Mouse (Mus musculus): ENCODE measurements around the gene Ankrd44. TPM values are rescaled to one million over a fixed set of nuclear protein-coding genes. Genes with fewer than 3 reads are reported as not detected.

The Ankrd44 gene
- polyA plus RNA-seq, 1 experiment = 17.8 TPM

- Histone ChIP-seq H3K27me3 (replicated peaks; ENCODE audit: control insufficient read depth, insufficient read depth, low read length) (no peaks in the 10 kb centered on the region), H3K36me3 (ENCODE audit: control insufficient read depth, insufficient read depth, low read length) (no peaks in the 10 kb centered on the region), H3K27ac (ENCODE audit: insufficient read depth, low read depth, low read length) (no peak overlapping the region), H3K4me3 (ENCODE audit: insufficient read depth, low read depth, low read length) (no peak overlapping the region), H3K4me1 (ENCODE audit: control insufficient read depth, insufficient read depth, low read length) (no peaks in the 10 kb centered on the region)
- WGBS = 78% methylated on average over 11 of the region's 11 CpGs
- no peak for DNase-seq
- TF ChIP-seq CTCF (conservative IDR thresholded peaks at IDR 0.05; ENCODE audit: insufficient read depth, insufficient read length, low read depth, low read length) (no peak), POLR2A (IDR thresholded peaks at IDR 0.05; ENCODE audit: low read depth, low read length) (no peak)
Measured at GRCm38 (mm10) chr1:54713231-54714173, 212.7 kb downstream of the Ankrd44 start.

GRCm38 (mm10) chr1:54711568-54711967 lies 214.6 kb downstream of the Ankrd44 start:
- Histone ChIP-seq H3K36me3 (ENCODE audit: control insufficient read depth, insufficient read depth, low read length) (no peaks in the 10 kb centered on the region), H3K4me3 (ENCODE audit: insufficient read depth, low read depth, low read length) (no peak overlapping the region), H3K4me1 (ENCODE audit: control insufficient read depth, insufficient read depth, low read length) (no peaks in the 10 kb centered on the region), H3K27ac (ENCODE audit: insufficient read depth, low read depth, low read length) (no peak overlapping the region), H3K27me3 (replicated peaks; ENCODE audit: control insufficient read depth, insufficient read depth, low read length) (no peaks in the 10 kb centered on the region)
- no peak for DNase-seq
- 95% methylated on average over 3 of the region's 3 CpGs for WGBS
- TF ChIP-seq CTCF (conservative IDR thresholded peaks at IDR 0.05; ENCODE audit: insufficient read depth, insufficient read length, low read depth, low read length) = no peak
- TF ChIP-seq POLR2A (IDR thresholded peaks at IDR 0.05; ENCODE audit: low read depth, low read length) = no peak

GRCm38 (mm10) chr1:54710550-54710949 lies 215.6 kb downstream of the Ankrd44 start:
- Histone ChIP-seq H3K4me1 (ENCODE audit: control insufficient read depth, insufficient read depth, low read length) (no peaks in the 10 kb centered on the region), H3K27ac (ENCODE audit: insufficient read depth, low read depth, low read length) (no peak overlapping the region), H3K27me3 (replicated peaks; ENCODE audit: control insufficient read depth, insufficient read depth, low read length) (no peaks in the 10 kb centered on the region), H3K36me3 (ENCODE audit: control insufficient read depth, insufficient read depth, low read length) (no peaks in the 10 kb centered on the region), H3K4me3 (ENCODE audit: insufficient read depth, low read depth, low read length) (no peak overlapping the region)
- no peak for DNase-seq
- no peak for TF ChIP-seq POLR2A (IDR thresholded peaks at IDR 0.05; ENCODE audit: low read depth, low read length)
- TF ChIP-seq CTCF (conservative IDR thresholded peaks at IDR 0.05; ENCODE audit: insufficient read depth, insufficient read length, low read depth, low read length) = no peak
- WGBS = 88% methylated on average over 1 of the region's 1 CpGs

- H3K27me3 ChIP-seq (replicated peaks; ENCODE audit: control insufficient read depth, insufficient read depth, low read length) = no peaks in the 10 kb centered on the region
- H3K4me3 ChIP-seq (ENCODE audit: insufficient read depth, low read depth, low read length) = no peak overlapping the region
- no peak for DNase-seq
- WGBS = 88% methylated on average over 8 of the region's 8 CpGs
- no peaks in the 10 kb centered on the region for H3K4me1 ChIP-seq (ENCODE audit: control insufficient read depth, insufficient read depth, low read length)
- H3K27ac ChIP-seq (ENCODE audit: insufficient read depth, low read depth, low read length) = no peak overlapping the region
- TF ChIP-seq POLR2A (IDR thresholded peaks at IDR 0.05; ENCODE audit: low read depth, low read length) (no peak), CTCF (conservative IDR thresholded peaks at IDR 0.05; ENCODE audit: insufficient read depth, insufficient read length, low read depth, low read length) (no peak)
- no peaks in the 10 kb centered on the region for H3K36me3 ChIP-seq (ENCODE audit: control insufficient read depth, insufficient read depth, low read length)
Measured at GRCm38 (mm10) chr1:54707888-54708565, 218.2 kb downstream of the Ankrd44 start.

- WGBS = 68% methylated on average over 10 of the region's 10 CpGs
Measured at GRCm38 (mm10) chr1:54707036-54707887, 218.9 kb downstream of the Ankrd44 start.

GRCm38 (mm10) chr1:54706621-54707020 lies 219.6 kb downstream of the Ankrd44 start:
- Histone ChIP-seq H3K4me1 (ENCODE audit: control insufficient read depth, insufficient read depth, low read length) (no peaks in the 10 kb centered on the region), H3K27me3 (replicated peaks; ENCODE audit: control insufficient read depth, insufficient read depth, low read length) (no peaks in the 10 kb centered on the region), H3K4me3 (ENCODE audit: insufficient read depth, low read depth, low read length) (no peak overlapping the region), H3K36me3 (ENCODE audit: control insufficient read depth, insufficient read depth, low read length) (no peaks in the 10 kb centered on the region), H3K27ac (ENCODE audit: insufficient read depth, low read depth, low read length) (no peak overlapping the region)
- no peak for DNase-seq
- WGBS = 20% methylated on average over 3 of the region's 3 CpGs
- TF ChIP-seq CTCF (conservative IDR thresholded peaks at IDR 0.05; ENCODE audit: insufficient read depth, insufficient read length, low read depth, low read length) (peak; percentile 32; the same call in 1 of the 2 replicates), POLR2A (IDR thresholded peaks at IDR 0.05; ENCODE audit: low read depth, low read length) (no peak)

More at GRCm38 (mm10) chr1:54707036-54707887, 218.9 kb downstream of the Ankrd44 start:
- Histone ChIP-seq H3K36me3 (ENCODE audit: control insufficient read depth, insufficient read depth, low read length) (no peaks in the 10 kb centered on the region), H3K4me3 (ENCODE audit: insufficient read depth, low read depth, low read length) (no peak overlapping the region), H3K27ac (ENCODE audit: insufficient read depth, low read depth, low read length) (no peak overlapping the region), H3K27me3 (replicated peaks; ENCODE audit: control insufficient read depth, insufficient read depth, low read length) (no peaks in the 10 kb centered on the region), H3K4me1 (ENCODE audit: control insufficient read depth, insufficient read depth, low read length) (no peaks in the 10 kb centered on the region)
- DNase-seq = no peak
- TF ChIP-seq POLR2A (IDR thresholded peaks at IDR 0.05; ENCODE audit: low read depth, low read length) (no peak), CTCF (conservative IDR thresholded peaks at IDR 0.05; ENCODE audit: insufficient read depth, insufficient read length, low read depth, low read length) (no peak)
